Mouse (Mus musculus) erythroid progenitor cell, adult 5-6 weeks (primary cell): ENCODE results near the gene Tmem151b. TPM values are rescaled to one million over a fixed set of nuclear protein-coding genes. Genes with fewer than 3 reads are reported as not detected.

Source experiments
- ATAC-seq: replicated peaks from 2 replicates; pipeline ENCODE4 v1.8.0; 2016; ENCODE audit warnings: moderate number of reproducible peaks, mild to moderate bottlenecking, moderate TSS enrichment, inconsistent platforms; ENCODE audit not compliant: poor library complexity, low FRiP score, severe bottlenecking
- total RNA-seq, 2 experiments: library from RNA; stranded (forward) in 1 of 2; stranded (reverse) in 1 of 2; fragments of 150-400 nt in 1 of 2; fragments of 186-747, 209-891 nt in 1 of 2; gene quantifications; 2 replicates each; pipeline versions ENCODE4 v1.2.3 to v1.2.4; 2015 to 2017; ENCODE audit warnings: low replicate concordance in 2 of 2

Tmem151b gene
- total RNA-seq, 2 experiments from 2014 or later: not detected

DNA sequence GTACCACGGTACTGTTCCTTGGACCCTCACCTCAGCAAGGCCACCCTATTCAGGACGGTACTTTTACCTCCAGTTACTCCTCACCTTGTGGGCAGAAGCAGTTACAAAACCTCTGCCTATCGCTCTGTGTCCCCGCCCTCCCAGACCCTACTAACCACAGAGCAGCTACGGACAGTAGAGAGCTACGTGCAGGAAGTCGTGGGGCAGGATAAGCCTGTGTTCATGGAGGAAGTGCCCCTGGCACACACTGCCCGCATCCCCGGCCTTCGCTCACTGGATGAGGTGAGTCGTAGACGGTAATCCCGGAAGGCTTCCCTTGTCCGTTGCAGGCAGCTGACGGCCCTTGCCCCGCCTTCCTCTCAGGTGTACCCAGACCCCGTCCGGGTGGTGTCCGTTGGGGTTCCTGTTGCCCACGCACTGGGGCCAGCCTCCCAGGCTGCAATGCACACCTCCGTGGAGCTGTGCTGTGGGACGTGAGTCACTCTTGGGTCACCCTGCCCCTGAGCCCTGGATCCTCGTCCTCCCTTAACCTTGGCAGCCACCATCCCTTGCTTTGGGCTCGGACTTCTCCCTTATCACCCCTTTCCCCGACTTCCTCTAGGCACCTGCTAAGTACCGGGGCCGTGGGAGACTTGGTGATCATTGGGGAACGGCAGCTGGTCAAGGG, 31.8 kb downstream of the Tmem151b start:
- ATAC-seq: no peak

GRCm38 (mm10) chr17:45517135-45517534, 32.3 kb downstream of the Tmem151b start:
- no peak for ATAC-seq

- ATAC-seq: peak; percentile 73
These were observed 33.0 kb downstream of the Tmem151b start for GRCm38 (mm10) chr17:45516488-45516887.

DNA sequence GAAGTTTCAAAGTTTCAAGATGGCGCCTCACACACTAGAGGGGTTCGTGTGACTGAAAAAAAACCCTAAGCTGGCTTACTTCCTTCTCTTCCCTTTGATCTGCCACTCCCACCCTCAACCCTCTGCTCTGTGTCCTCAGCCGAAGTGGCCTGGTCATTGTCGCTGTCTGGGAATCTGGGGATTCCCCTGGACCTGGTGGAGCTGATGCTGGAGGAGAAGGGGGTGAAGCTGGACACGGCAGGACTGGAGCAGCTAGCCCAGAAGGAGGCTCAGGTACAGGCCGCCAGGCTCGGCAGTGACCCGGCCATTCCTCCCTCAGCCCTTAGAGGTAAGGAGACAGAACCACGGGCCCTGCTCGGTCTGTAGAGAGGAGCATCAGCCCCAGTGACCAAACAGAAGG, 33.7 kb downstream of the Tmem151b start:
- no peak for ATAC-seq

GRCm38 (mm10) chr17:45515204-45515726, 34.2 kb downstream of the Tmem151b start:
- ATAC-seq: no peak

DNA sequence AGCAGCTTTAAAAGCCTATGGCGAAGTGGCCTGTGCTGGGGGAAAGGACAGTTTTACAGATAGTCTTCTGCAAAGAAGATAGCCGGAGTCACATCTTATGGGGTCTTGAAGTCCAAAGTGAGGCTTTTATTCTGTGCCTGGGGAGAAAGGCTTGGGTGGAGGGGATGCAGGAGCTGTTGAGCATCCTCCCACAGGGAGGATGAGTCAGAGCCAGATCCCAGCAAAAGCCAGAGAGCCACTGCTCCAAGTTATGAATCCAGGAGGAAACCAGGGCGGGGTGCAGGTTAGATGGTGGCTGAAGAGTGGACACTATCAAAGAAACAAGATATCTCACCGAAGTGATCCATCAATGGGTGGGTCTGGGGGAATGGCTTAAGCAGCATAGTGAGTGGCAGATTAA, 37.7 kb downstream of the Tmem151b start:
- ATAC-seq: no peak

DNA sequence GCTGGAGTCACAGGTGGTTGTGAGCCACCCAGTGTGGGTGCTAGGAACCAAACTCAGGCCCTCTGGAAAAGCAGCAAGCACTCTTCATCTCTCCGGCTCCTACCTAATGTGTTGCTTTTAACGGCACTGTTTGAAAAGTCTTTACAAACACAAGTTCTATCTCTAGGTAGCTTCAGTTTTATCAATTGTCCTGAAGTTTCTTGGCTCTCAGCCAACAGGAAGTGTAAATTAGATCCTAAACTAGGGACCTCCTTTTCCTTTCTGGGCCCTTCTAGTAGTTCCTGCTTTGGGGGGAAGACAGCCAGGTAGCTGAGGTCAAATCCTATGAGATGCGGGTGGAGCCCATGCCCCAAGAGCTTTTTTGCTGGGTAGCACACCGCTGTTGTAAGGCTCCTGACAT, 38.6 kb downstream of the Tmem151b start:
- ATAC-seq: no peak

- peak; percentile 89 for ATAC-seq
These were observed 42.7 kb downstream of the Tmem151b start, which contains the start of gene Aars2 for GRCm38 (mm10) chr17:45506700-45507189. TSS of gene Aars2 (plus strand) at chr17:45506841.

DNA sequence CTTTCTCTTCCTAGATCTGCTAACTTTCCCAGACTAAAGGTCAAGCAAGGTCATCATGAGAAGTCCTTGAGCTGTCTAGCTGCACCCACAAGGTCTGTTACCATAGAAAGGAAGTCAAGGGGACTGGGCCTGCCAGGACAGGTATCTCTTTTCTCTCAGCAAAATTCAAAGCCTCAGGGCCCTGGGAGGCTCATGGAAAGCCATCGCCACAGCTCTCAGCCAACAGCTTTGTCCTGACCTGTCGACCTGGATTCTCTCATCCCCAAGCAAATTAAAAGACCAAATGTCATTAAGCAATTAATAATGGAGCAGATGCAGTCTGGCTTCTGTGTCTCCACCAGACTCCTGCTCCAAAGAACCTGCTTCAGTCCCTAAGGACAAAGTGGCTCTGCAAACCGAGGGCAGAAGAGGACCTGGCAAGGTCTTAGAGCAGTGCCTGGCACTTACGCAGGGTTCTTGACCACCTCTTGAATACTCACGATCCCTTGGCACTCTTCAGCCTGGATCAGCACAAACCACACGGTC, 43.5 kb downstream of the Tmem151b start:
- no peak for ATAC-seq

DNA sequence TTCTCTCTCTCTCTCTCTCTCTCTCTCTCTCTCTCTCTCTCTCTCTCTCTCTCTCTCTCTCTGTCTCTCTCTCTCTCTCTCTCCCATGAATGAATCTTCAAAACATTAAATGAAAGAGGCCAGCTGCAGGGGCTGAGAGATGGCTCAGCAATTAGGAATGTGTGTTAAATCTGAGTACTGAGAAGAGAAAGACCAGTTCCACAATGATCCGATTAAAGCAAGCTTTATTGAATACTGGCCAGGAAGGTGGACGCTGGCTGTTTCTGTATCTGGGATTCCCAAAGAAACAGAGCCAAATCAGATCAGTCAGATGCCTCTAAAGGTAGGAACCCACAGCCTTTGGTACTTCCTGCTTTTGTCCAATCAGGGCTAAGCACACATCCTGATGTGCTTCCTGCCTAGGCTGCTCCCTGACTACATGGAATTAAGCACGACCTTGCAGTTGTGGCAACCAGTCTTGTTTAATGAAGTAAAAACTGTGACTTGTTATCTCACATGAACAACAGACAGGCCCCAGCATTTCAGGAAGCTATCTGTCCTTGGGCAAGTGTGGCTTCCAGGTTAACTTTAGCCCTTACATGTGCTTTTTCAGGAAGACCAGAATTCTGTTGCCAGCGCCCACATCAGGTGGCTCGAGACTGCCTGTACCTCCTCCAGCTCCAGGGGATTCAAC, 46.0 kb downstream of the Tmem151b start:
- no peak for ATAC-seq

DNA sequence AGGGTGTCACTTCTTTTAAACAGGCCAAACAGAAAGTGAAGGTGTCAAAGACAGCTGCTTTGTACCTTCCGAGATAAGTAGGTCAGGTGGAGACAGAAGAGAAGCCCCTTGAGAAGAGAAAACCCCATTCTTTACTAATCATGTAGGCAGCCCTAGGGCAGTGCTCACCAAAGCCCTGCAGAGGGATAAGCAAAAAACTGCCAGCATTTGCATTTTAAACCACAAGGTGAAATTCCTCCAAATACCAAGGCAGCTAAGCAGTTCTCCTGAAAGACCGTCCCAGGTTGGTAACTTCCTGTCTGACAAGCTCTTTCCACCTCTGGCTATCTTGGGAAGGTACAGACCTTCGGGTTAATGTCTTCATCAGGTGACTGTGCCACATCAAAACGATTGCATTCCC, 47.2 kb downstream of the Tmem151b start:
- no peak for ATAC-seq

DNA sequence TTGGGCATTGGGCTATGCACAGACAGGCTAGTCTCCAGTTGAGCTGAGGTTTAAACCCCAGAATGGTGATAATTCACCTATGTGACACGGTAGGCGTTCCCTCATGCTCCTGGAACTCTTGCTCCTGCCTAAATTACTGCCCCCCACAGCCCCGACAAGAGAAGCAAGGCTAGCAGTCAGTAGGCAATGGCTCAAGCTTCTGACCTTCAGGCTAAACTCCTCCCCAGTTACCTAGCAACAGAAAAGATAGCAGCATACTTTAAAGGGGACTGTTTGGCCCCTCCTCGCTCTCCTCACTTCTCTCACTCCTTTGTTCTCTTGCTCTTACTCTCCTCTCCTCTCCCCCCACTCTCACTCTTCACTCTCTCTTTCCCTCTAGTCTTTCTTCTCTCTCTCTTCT, 48.5 kb downstream of the Tmem151b start:
- no peak for ATAC-seq

DNA sequence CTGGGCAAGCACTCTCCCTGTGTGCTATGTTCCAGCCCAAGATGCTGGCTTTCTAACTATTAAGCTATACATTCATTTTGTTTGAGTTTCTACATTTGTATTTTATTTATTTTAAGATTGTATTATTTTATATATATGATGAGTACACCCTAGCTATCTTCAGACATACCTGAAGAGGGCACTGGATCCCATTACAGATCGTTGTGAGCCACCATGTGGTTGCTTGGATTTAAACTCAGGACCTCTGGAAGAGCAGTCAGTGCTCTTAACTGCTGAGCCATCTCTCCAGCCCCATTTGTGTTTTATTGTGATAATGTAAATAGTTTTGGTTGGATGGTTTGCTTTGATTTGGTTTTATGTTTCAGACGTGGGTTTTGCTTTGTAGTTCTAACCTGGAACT, 50.0 kb downstream of the Tmem151b start:
- ATAC-seq: no peak

DNA sequence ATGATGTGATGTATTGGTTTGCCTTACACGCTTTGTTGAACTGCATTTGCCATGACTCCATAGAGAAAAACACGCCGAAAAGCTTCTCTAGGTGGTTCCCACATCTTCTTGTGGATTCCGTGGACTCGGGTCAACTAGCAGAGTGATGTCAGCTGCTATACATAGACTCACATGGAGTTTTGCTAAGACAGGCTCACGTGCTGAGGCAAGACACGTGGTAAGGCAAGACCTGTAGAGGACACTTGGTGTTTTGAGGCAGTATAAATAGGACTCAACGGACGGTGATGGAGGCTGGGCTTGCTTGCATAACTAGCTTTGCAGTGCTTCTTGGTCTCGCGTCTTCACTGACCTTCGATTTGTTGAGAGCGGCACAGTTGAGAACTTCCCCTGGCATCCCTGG, 51.1 kb downstream of the Tmem151b start:
- no peak for ATAC-seq

GRCm38 (mm10) chr17:45495398-45495797, 54.1 kb downstream of the Tmem151b start:
- no peak for ATAC-seq

Other genes starting within 250 kb of the Tmem151b start
- 62.7 and 113 TPM in 2 replicates for gene Cdc5l, start 115.9 kb downstream of the Tmem151b start, total RNA-seq (2015; ENCODE audit: low replicate concordance)
- gene Cdc5l, start 115.9 kb downstream of the Tmem151b start, total RNA-seq (2017; ENCODE audit: low replicate concordance): 52.3 and 102 TPM in 2 replicates
- not detected in 2 replicates for gene Spats1, start 74.3 kb downstream of the Tmem151b start, total RNA-seq (2015; ENCODE audit: low replicate concordance)
- gene Spats1, start 74.3 kb downstream of the Tmem151b start, total RNA-seq (2017; ENCODE audit: low replicate concordance): not detected in 2 replicates
- 0.42 and 1.1 TPM in 2 replicates for gene Aars2, start 42.8 kb downstream of the Tmem151b start, total RNA-seq (2015; ENCODE audit: low replicate concordance)
- gene Aars2, start 42.8 kb downstream of the Tmem151b start, total RNA-seq (2017; ENCODE audit: low replicate concordance): 0.76 and 0.77 TPM in 2 replicates
- gene Tcte1, start 26.2 kb downstream of the Tmem151b start, total RNA-seq (2015; ENCODE audit: low replicate concordance): not detected in 2 replicates
- not detected in 2 replicates for gene Tcte1, start 26.2 kb downstream of the Tmem151b start, total RNA-seq (2017; ENCODE audit: low replicate concordance)
- 2.1 and 2.9 TPM in 2 replicates for gene Nfkbie, start 6.0 kb upstream of the Tmem151b start, total RNA-seq (2015; ENCODE audit: low replicate concordance)
- gene Nfkbie, start 6.0 kb upstream of the Tmem151b start, total RNA-seq (2017; ENCODE audit: low replicate concordance): 1.7 and 3.6 TPM in 2 replicates
- 15.5 and 18.4 TPM in 2 replicates for gene Slc35b2, start 14.2 kb upstream of the Tmem151b start, total RNA-seq (2015; ENCODE audit: low replicate concordance)
- 10.3 and 14.0 TPM in 2 replicates for gene Slc35b2, start 14.2 kb upstream of the Tmem151b start, total RNA-seq (2017; ENCODE audit: low replicate concordance)
- 200 and 204 TPM in 2 replicates for gene Hsp90ab1, start 23.6 kb upstream of the Tmem151b start, total RNA-seq (2015; ENCODE audit: low replicate concordance)
- 235 and 237 TPM in 2 replicates for gene Hsp90ab1, start 23.6 kb upstream of the Tmem151b start, total RNA-seq (2017; ENCODE audit: low replicate concordance)
- 101 and 133 TPM in 2 replicates for gene Slc29a1, start 49.9 kb upstream of the Tmem151b start, total RNA-seq (2015; ENCODE audit: low replicate concordance)
- 108 and 151 TPM in 2 replicates for gene Slc29a1, start 49.9 kb upstream of the Tmem151b start, total RNA-seq (2017; ENCODE audit: low replicate concordance)
- not detected in 2 replicates for gene Mymx, start 52.4 kb upstream of the Tmem151b start, total RNA-seq (2015; ENCODE audit: low replicate concordance)
- gene Mymx, start 52.4 kb upstream of the Tmem151b start, total RNA-seq (2017; ENCODE audit: low replicate concordance): not detected in 2 replicates
- 1.1 TPM in 1 of 2 replicates, not detected in the other for gene Capn11, start 109.6 kb upstream of the Tmem151b start, total RNA-seq (2015; ENCODE audit: low replicate concordance)
- gene Capn11, start 109.6 kb upstream of the Tmem151b start, total RNA-seq (2017; ENCODE audit: low replicate concordance): 0.23 and 0.26 TPM in 2 replicates
- gene Mrpl14, start 136.6 kb upstream of the Tmem151b start, total RNA-seq (2015; ENCODE audit: low replicate concordance): 28.8 and 39.8 TPM in 2 replicates
- gene Mrpl14, start 136.6 kb upstream of the Tmem151b start, total RNA-seq (2017; ENCODE audit: low replicate concordance): 8.5 and 8.7 TPM in 2 replicates
- gene Tmem63b, start 137.2 kb upstream of the Tmem151b start, total RNA-seq (2015; ENCODE audit: low replicate concordance): 3.2 and 3.8 TPM in 2 replicates
- 5.9 and 11.6 TPM in 2 replicates for gene Tmem63b, start 137.2 kb upstream of the Tmem151b start, total RNA-seq (2017; ENCODE audit: low replicate concordance)
- not detected in 2 replicates for gene 1600014C23Rik, start 184.2 kb upstream of the Tmem151b start, total RNA-seq (2015; ENCODE audit: low replicate concordance)
- not detected in 2 replicates for gene 1600014C23Rik, start 184.2 kb upstream of the Tmem151b start, total RNA-seq (2017; ENCODE audit: low replicate concordance)